Mouse (Mus musculus) embryonic facial prominence, embryonic 14.5 days (tissue): ENCODE results near the gene Ppp5c. TPM values are rescaled to one million over a fixed set of nuclear protein-coding genes. Genes with fewer than 3 reads are reported as not detected.

Experiments used
- ATAC-seq: fragments of 200-750 bp; cut with Nextera tagmentation; 2 replicates; pipeline ENCODE4 v1.8.0; 2017; ENCODE audit warnings: low read depth, moderate number of reproducible peaks, moderate TSS enrichment
- DNase-seq: peaks from one replicate; pipeline ENCODE4 v3.0.0-alpha.2; 2015; ENCODE audit warnings: low spot score
- H3K27ac ChIP-seq: fragments of 300-500 bp; sonication (generic); replicated peaks from 2 replicates; pipeline ENCODE4 v1.5.1; 2014; ENCODE audit warnings: low read depth, mild to moderate bottlenecking, low read length, moderate library complexity
- H3K27me3 ChIP-seq: fragments of 300-500 bp; sonication (generic); replicated peaks from 2 replicates; pipeline ENCODE4 v1.6.1; 2014; ENCODE audit warnings: low read length; ENCODE audit not compliant: control insufficient read depth, insufficient read depth
- H3K36me3 ChIP-seq: fragments of 300-500 bp; sonication (generic); 2 replicates; pipeline ENCODE4 v1.6.1; 2014; ENCODE audit warnings: low read length, mixed read lengths; ENCODE audit not compliant: control insufficient read depth, insufficient read depth
- H3K4me1 ChIP-seq: fragments of 300-500 bp; sonication (generic); 2 replicates; pipeline ENCODE4 v1.6.1; 2014; ENCODE audit warnings: antibody characterized with exemption, low read length; ENCODE audit not compliant: control insufficient read depth, insufficient read depth
- H3K4me2 ChIP-seq: fragments of 300-500 bp; sonication (generic); 2 replicates; pipeline ENCODE4 v1.6.1; 2014; ENCODE audit warnings: low read depth, mild to moderate bottlenecking, low read length, moderate library complexity, mixed read lengths
- H3K4me3 ChIP-seq: fragments of 300-500 bp; sonication (generic); 2 replicates; pipeline ENCODE4 v1.5.1; 2014; ENCODE audit warnings: low read depth, mild to moderate bottlenecking, low read length
- H3K9ac ChIP-seq: fragments of 300-500 bp; sonication (generic); 2 replicates; pipeline ENCODE4 v1.6.1; 2014; ENCODE audit warnings: low read depth, mild to moderate bottlenecking, low read length, moderate library complexity, mixed read lengths
- H3K9me3 ChIP-seq: fragments of 300-500 bp; sonication (generic); 2 replicates; pipeline ENCODE4 v1.6.1; 2016; ENCODE audit warnings: low read length; ENCODE audit not compliant: control insufficient read depth
- WGBS: fragments of 180-500 bp; shearing (Covaris S2); extraction: QIAGEN DNeasy Blood & Tissue Kit; methylation state at CpG from one replicate; pipeline ENCODE4 v1.1.7; 2014; 5-methylcytosine and 5-hydroxymethylcytosine counted together
- polyA plus RNA-seq: library from polyadenylated mRNA; unstranded; fragments of >200 nt; fragmentation: Nextera tagmentation; extraction: Ambion mirVana; gene quantifications from 2 replicates; pipeline ENCODE4 v1.2.1, GENCODE M21; 2014

Gene Ppp5c
- polyA plus RNA-seq, 1 experiment from 2014 or later: 99.0 TPM

GRCm38 (mm10) chr7:17047041-17047682, 19.4 kb upstream of the Ppp5c start:
- Histone ChIP-seq H3K27me3 (no peaks in the 10 kb centered on the region), H3K27ac (no peak overlapping the region), H3K9me3 (no peaks in the 10 kb centered on the region), H3K4me1 (no peaks in the 10 kb centered on the region), H3K36me3 (peaks cover 78% of the 10 kb centered on the region), H3K4me3 (no peak overlapping the region), H3K4me2 (no peak overlapping the region), H3K9ac (no peak overlapping the region)
- ATAC-seq (no peak), DNase-seq (no peak)
- 81% methylated on average over 5 of the region's 5 CpGs for WGBS

GRCm38 (mm10) chr7:17045743-17046142, 18.0 kb upstream of the Ppp5c start:
- Histone ChIP-seq H3K27ac (no peak overlapping the region), H3K4me1 (no peaks in the 10 kb centered on the region), H3K4me2 (no peak overlapping the region), H3K27me3 (no peaks in the 10 kb centered on the region), H3K9me3 (no peaks in the 10 kb centered on the region), H3K4me3 (no peak overlapping the region), H3K36me3 (peaks cover 78% of the 10 kb centered on the region), H3K9ac (no peak overlapping the region)
- DNase-seq (no peak), ATAC-seq (no peak)
- 63% methylated on average over 1 of the region's 1 CpGs for WGBS

- no peaks in the 10 kb centered on the region for H3K9me3 ChIP-seq
- no peaks in the 10 kb centered on the region for H3K4me1 ChIP-seq
- H3K27ac ChIP-seq: no peak overlapping the region
- H3K27me3 ChIP-seq: no peaks in the 10 kb centered on the region
- no peak for ATAC-seq
- no peak overlapping the region for H3K4me3 ChIP-seq
- no peak overlapping the region for H3K4me2 ChIP-seq
- WGBS: 95% methylated on average over 7 of the region's 7 CpGs
- H3K36me3 ChIP-seq: peaks cover 90% of the 10 kb centered on the region
- DNase-seq: no peak
- no peak overlapping the region for H3K9ac ChIP-seq
Measured at GRCm38 (mm10) chr7:17039373-17039772, 11.6 kb upstream of the Ppp5c start.

- Histone ChIP-seq H3K4me1 (no peaks in the 10 kb centered on the region), H3K27me3 (no peaks in the 10 kb centered on the region), H3K36me3 (peaks cover 90% of the 10 kb centered on the region)
Measured at GRCm38 (mm10) chr7:17038018-17038695, 10.4 kb upstream of the Ppp5c start.

GRCm38 (mm10) chr7:17030239-17030638, 2.5 kb upstream of the Ppp5c start:
- H3K4me1 ChIP-seq: peaks cover 13% of the 10 kb centered on the region
- ATAC-seq: no peak
- DNase-seq: no peak
- H3K27ac ChIP-seq: no peak overlapping the region
- H3K4me2 ChIP-seq: no peak overlapping the region
- no peak overlapping the region for H3K4me3 ChIP-seq
- 74% methylated on average over 7 of the region's 7 CpGs for WGBS
- no peak overlapping the region for H3K9ac ChIP-seq
- no peaks in the 10 kb centered on the region for H3K27me3 ChIP-seq
- H3K36me3 ChIP-seq: peaks cover 43% of the 10 kb centered on the region
- H3K9me3 ChIP-seq: no peaks in the 10 kb centered on the region

More at GRCm38 (mm10) chr7:17038018-17038695, 10.4 kb upstream of the Ppp5c start:
- H3K9me3 ChIP-seq: no peaks in the 10 kb centered on the region
- WGBS: 55% methylated on average over 9 of the region's 9 CpGs
- no peak overlapping the region for H3K9ac ChIP-seq
- no peak overlapping the region for H3K4me3 ChIP-seq
- H3K4me2 ChIP-seq: no peak overlapping the region
- no peak overlapping the region for H3K27ac ChIP-seq
- no peak for DNase-seq
- no peak for ATAC-seq

- ATAC-seq: no peak
- H3K27me3 ChIP-seq: no peaks in the 10 kb centered on the region
- H3K9ac ChIP-seq: no peak overlapping the region
- H3K36me3 ChIP-seq: peaks cover 30% of the 10 kb centered on the region
- H3K4me1 ChIP-seq: peaks cover 13% of the 10 kb centered on the region
- no peak overlapping the region for H3K4me2 ChIP-seq
- H3K4me3 ChIP-seq: no peak overlapping the region
- no peak overlapping the region for H3K27ac ChIP-seq
- no peak for DNase-seq
- H3K9me3 ChIP-seq: no peaks in the 10 kb centered on the region
- WGBS: 71% methylated on average over 7 of the region's 7 CpGs
Measured at GRCm38 (mm10) chr7:17028923-17029322, 1.2 kb upstream of the Ppp5c start.

GRCm38 (mm10) chr7:17026710-17027587, 775 bp downstream of the Ppp5c start:
- H3K4me3 ChIP-seq: peak overlapping the region; percentile 88
- no peaks in the 10 kb centered on the region for H3K27me3 ChIP-seq
- H3K4me2 ChIP-seq: peak overlapping the region; percentile 82
- peak overlapping the region; percentile 90 for H3K9ac ChIP-seq
- H3K9me3 ChIP-seq: no peaks in the 10 kb centered on the region
- H3K4me1 ChIP-seq: peaks cover 13% of the 10 kb centered on the region
- DNase-seq: peak; percentile 77
- peak; percentile 60 for ATAC-seq
- peaks cover 29% of the 10 kb centered on the region for H3K36me3 ChIP-seq
- 3% methylated on average over 24 of the region's 24 CpGs for WGBS
- peak overlapping the region; percentile 79 for H3K27ac ChIP-seq

- no peak for ATAC-seq
- Histone ChIP-seq H3K9ac (peak overlapping the region; percentile 90), H3K27ac (no peak overlapping the region), H3K4me3 (peak overlapping the region; percentile 88), H3K9me3 (no peaks in the 10 kb centered on the region), H3K4me1 (peaks cover 13% of the 10 kb centered on the region), H3K36me3 (peaks cover 33% of the 10 kb centered on the region), H3K4me2 (peak overlapping the region; percentile 82), H3K27me3 (no peaks in the 10 kb centered on the region)
- no peak for DNase-seq
- 52% methylated on average over 9 of the region's 9 CpGs for whole genome bisulfite sequencing
Measured at GRCm38 (mm10) chr7:17025896-17026622, 1.7 kb downstream of the Ppp5c start.
